Mouse (Mus musculus) heart, adult 18-20 months (tissue): ENCODE data around the gene Thyn1. TPM values are rescaled to one million over a fixed set of nuclear protein-coding genes. Genes with fewer than 3 reads are reported as not detected.

Experiments used
- DNase-seq, 2 experiments: peaks; one replicate each; pipeline ENCODE4 v3.0.0; 2021 to 2022; ENCODE audit warnings: mixed read lengths in 1 of 2
- long read RNA-seq, 2 experiments: library from polyadenylated mRNA; stranded (forward); transcript quantifications; one replicate each; pipeline ENCODE4 v2.0.0; 2021
- total RNA-seq, 2 experiments: library from RNA; stranded (reverse); gene quantifications; 2 replicates each; pipeline ENCODE4 v1.2.3; 2021

The Thyn1 gene
- total RNA-seq = 10 to 100 TPM; 24.6 to 27.7 TPM
- long read RNA-seq, experiment 1, transcript Thyn1-201 (8 exons, 918 nt) = major isoform, 6 of 13 reads
- long read RNA-seq, experiment 1, partial matches to known transcripts = 4 of 13 reads
- long read RNA-seq, experiment 1, other reads (novel, unspliced or antisense) = 1 of 13 reads
- long read RNA-seq, experiment 2, partial matches to known transcripts = 1 of 9 reads
- long read RNA-seq, experiment 2, other reads (novel, unspliced or antisense) = 1 of 9 reads

GRCm38 (mm10) chr9:26999461-27000395 lies at the start of gene Thyn1, which contains the start of gene Acad8:
Gene Thyn1, plus strand, starts transcription at chr9:26999710.
Gene Acad8, minus strand, starts transcription at chr9:26999566.
- peak; percentile 97 for DNase-seq

- DNase-seq = no peak
Observed at GRCm38 (mm10) chr9:26977754-26978153, 21.8 kb upstream of the Thyn1 start.

- DNase-seq = no peak
Observed at GRCm38 (mm10) chr9:26978776-26979175, 20.7 kb upstream of the Thyn1 start.

- DNase-seq = no peak
Observed at GRCm38 (mm10) chr9:26985090-26985613, 14.4 kb upstream of the Thyn1 start.

- no peak for DNase-seq
Observed at GRCm38 (mm10) chr9:26985668-26986277, 13.7 kb upstream of the Thyn1 start.

GRCm38 (mm10) chr9:26990181-26990580 lies 9.3 kb upstream of the Thyn1 start:
- DNase-seq = no peak

GRCm38 (mm10) chr9:26993118-26993517 lies 6.4 kb upstream of the Thyn1 start:
- peak in 1 of 2 experiments; percentile 14 for DNase-seq

- DNase-seq = no peak
Observed at GRCm38 (mm10) chr9:26993900-26994299, 5.6 kb upstream of the Thyn1 start.

DNA sequence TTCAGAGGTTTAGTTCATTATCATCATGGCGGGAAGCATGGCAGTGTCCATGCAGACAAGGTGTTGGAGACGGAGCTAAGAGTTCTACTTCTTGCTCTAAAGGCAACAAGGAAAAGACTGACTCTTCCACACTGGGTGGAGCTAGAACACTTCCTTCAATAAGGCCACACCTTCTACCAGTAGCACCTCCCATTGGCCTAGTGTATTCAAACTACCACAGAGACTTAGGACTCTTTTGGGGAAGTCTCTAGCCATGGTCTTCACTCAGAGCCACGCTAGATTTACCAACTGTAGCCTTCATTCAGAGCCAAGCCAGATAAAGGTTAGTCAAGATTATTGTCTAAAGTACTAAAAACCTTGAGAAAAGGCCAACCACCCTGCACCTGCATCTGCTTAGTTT lies 2.4 kb upstream of the Thyn1 start:
- peak in 1 of 2 experiments; percentile 26 for DNase-seq

DNA sequence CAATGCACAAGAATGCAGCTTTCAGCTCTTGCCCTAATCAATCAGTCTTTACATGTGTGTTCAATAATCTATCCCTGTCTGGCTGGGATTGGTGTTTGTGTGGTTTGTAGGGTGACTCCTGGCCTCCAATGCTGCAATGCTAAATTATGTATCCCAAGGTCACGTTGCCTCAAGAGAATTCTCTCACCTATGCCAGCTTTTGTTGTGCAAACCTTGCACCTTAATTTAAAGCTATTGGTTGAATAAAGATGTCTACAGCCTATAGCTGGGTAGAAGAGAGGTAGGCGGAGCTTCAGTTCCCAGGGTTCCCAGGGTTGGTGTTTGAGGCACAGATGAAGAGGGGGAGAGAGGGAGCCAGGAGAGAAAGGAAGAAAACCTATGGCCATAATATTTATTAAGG lies 2.0 kb upstream of the Thyn1 start:
- DNase-seq = no peak

- no peak for DNase-seq
Observed at GRCm38 (mm10) chr9:26998669-26999460, 645 bp upstream of the Thyn1 start.

DNA sequence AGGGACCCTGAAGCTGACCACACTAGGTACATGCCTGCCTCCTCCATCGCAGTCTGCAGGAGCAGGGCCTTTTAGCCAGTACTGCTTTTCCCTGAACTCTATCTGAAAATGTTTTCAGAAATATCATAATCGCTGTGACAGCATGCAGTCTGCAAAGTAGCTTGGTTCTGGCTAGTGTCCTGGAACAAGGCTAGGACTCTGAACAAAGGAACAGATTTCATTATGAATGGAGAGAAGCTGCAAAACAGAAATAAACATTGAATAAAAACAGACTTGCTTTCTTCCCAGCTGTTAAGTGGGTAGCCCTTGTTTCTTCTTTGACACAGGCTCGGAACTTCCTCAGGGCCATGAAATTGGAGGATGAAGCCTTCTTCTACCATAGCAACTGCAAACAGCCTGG lies 5.7 kb downstream of the Thyn1 start:
- no peak for DNase-seq

- DNase-seq = no peak
Observed at GRCm38 (mm10) chr9:27005933-27006332, 6.4 kb downstream of the Thyn1 start.

GRCm38 (mm10) chr9:27006866-27007265 lies 7.4 kb downstream of the Thyn1 start:
- DNase-seq = no peak

DNA sequence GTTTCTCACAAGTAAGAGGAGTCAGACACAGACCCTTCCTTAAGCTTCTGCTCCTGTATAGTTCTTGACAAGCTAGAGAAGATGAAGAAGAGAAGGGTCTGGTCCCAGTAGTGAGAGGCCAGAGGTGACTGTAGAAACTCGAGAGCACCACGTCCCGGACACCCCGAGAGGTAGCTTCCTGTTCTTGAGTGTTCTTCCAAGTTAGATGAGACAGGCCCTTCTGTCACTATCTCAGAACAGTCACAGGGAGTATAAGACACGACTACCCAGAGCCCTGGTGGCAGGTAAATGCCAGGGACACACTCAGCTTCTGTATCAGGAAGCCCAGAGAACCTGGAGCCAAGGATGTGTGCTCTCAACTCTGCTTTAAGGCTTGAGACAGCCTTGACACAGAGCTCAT lies 9.7 kb downstream of the Thyn1 start:
- DNase-seq = no peak

- DNase-seq = no peak
Observed at GRCm38 (mm10) chr9:27011572-27011971, 12.1 kb downstream of the Thyn1 start.

DNA sequence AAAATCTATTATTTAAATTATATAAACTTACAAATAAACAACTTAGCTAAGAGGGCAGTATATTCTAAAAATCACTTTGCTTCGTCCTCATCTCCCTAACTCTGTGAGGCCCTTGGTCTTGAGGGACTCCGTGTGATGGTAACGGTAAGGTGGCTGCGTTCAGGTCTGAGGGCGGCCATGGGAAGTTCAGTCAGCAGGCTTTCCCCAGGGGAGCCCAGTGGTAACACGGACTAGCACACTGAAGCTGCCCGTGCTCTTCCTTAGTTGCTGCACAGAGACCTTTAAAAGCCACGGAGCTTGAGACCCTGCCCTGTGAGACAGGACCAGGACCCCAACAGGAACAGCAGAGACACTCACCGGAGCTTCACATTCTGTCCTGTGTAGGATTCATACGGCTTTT lies 19.5 kb downstream of the Thyn1 start:
- DNase-seq = no peak

- DNase-seq = peak in 1 of 2 experiments; percentile 10
Observed at GRCm38 (mm10) chr9:27023681-27024080, 24.2 kb downstream of the Thyn1 start.

- DNase-seq = no peak
Observed at GRCm38 (mm10) chr9:27026708-27027107, 27.2 kb downstream of the Thyn1 start.

DNA sequence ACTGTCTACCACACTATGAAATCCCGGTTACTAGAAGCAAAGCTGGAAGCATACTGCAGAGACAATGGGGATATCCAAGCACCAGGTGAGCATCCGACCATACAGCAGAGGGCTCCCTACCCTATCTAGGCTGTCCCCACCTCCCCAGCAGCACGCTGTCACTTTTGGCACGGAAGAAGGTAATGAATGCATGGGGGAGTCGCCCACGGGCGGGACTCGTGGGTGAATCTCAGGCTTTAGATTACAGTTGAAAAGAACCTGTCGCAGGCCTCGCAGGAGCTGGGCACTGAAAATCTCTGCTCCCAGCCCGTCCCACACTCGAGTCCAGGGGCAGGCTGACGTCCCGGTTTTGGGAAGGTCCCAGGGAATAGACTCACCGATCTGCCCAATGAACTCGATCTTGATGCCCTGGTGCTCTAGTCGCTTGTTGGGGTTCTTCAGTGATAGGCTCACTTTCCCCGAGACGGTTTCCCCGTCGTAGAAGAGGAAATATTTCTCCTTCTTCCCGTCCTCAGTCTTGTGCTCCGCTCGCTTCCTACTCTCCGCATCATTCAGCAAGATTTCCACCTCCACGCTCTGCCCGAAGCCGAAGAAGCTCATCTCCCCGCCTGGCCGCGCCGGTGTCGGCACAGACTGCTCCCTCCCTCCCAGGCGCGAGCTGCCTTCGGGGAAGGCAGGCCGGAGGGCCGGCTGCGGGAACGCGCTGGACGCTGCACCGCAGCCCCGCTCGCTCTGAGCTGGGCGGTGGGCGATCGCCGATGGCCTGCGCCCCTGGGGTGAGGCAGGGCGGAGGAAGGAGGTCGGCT lies 29.7 kb downstream of the Thyn1 start:
- DNase-seq = peak; percentile 48 to 57
